Mouse (Mus musculus) 3134 (cell line): ENCODE data around the gene Hsd17b2.

Experiments used
- DNase-seq: peaks from one replicate; pipeline ENCODE4 v3.0.0-alpha.2; 2011; ENCODE audit warnings: low spot score; ENCODE audit not compliant: insufficient read length; ENCODE audit errors: extremely low read depth

Hsd17b2 gene

DNA sequence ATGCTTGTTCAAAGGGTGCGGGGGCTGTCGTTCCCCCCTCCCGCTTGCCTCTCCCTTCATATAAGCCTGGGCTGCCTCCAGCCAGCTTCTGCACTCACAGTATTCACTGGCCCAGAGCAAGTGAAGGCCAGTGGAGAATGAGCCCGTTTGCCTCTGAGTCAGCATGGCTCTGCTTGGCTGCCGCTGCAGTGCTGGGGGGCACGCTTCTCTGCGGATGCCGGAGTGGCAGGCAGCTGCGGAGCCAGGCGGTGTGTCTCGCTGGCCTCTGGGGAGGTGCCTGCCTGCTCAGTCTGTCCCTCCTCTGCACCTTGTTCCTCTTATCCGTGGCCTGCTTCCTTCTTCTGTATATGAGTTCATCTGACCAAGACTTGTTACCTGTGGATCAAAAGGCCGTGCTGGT is at the start of gene Hsd17b2:
TSS of gene Hsd17b2 (plus strand) at position 46 of the 400 bp plus-strand sequence.
- DNase-seq = no peak

DNA sequence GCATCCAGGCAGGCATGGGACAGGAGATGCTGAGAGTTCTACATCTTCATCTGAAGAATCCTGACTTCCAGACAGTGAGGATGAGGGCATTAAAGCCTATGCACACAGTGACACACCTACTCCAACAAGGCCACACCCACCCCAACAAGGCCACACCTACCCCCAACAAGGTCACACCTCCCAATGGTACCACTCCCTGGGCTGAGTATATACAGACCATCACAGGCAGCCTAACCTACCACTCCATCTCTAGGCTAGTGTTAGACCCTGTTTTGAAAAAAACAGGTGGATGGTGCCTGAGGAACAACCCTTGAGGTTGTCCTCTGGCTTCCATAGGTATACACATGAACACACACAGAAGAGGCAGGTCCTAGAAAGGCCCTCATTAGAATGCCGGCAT is 49.4 kb upstream of the Hsd17b2 start:
- no peak for DNase-seq

GRCm38 (mm10) chr8:117658990-117659389 is 42.7 kb upstream of the Hsd17b2 start:
- DNase-seq = no peak

GRCm38 (mm10) chr8:117660358-117661031 is 41.2 kb upstream of the Hsd17b2 start:
- no peak for DNase-seq

DNA sequence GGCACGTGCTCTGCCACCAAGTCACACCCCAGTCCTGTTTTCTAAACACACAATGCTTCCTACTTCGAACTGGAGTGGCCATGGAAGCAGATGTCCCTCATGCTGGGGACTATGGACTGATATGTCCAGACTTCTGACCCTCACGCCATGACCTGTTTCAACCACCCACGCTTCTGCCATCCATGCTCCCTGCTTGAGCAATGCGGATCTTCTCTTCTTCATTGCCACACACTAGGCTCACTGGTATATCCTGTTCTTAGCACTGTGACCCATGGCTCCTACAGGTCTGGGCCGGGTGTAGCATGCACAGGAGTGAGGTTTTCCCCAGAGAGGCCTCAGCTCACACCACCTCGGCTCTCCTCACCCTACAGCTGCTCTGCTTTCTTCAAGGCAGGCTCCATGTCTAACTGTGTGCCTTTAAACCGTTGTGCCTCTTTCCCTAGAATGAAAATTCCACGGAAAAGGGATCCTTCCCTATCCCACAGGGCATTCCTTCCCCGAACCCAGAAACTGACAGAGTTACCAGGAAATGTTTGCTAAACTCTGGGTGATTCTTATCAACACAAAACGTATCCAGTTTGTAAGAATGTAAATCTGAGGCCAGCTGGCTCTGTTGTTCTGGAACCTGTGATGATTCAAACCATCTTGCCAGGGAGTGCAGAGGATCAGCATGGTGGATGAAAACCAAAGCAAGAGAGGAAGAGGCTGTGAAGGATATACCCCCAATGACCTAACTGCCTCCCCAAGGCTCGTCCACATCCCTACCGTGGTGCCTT is 34.2 kb upstream of the Hsd17b2 start:
- DNase-seq = no peak

DNA sequence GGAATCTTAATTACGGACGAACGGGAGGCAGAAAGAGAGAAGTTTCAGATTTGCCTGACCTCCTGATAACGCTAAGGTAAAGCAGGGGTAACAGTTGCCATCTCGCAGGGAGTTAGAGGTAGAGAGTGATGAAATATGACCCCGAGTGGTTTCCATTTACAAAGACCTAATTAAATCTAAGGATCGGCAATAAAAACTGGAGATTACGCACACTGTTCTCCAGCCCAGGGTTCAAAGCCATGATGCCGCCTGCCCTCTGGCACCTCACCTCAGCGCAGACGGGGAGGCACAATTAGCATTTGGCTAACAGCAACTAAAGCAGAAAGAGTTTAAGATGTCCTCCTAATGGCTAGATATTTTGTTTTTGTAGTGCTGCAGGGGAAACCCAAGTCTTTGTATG is 31.2 kb upstream of the Hsd17b2 start:
- no peak for DNase-seq

GRCm38 (mm10) chr8:117672558-117672957 is 29.1 kb upstream of the Hsd17b2 start:
- DNase-seq = no peak

DNA sequence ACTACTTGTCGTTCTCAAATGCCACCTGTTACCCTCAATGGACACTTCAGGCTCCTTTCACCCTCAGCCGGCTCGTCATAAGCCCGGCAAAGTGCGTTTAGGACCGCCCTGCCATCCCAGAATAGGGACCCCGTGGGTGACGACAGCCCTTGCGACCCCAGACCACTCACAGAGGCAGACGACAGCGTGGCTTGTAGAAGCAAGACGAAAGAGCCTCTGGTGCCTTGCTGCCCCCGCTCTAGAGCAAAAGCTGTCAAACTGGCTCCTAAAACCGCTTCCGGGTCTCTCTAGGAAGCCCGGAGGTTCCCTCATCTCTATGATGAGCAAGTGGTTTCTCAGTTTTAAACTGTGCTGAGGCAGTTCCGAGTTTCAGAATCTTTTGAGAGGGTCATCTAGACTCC is 28.3 kb upstream of the Hsd17b2 start, which contains the start of gene Sdr42e1:
TSS of gene Sdr42e1 (minus strand) at position 260 of the 401 bp plus-strand sequence.
- no peak for DNase-seq

GRCm38 (mm10) chr8:117675171-117675570 is 26.5 kb upstream of the Hsd17b2 start:
- no peak for DNase-seq

- DNase-seq = no peak
These were observed 25.2 kb upstream of the Hsd17b2 start for GRCm38 (mm10) chr8:117676460-117676859.

DNA sequence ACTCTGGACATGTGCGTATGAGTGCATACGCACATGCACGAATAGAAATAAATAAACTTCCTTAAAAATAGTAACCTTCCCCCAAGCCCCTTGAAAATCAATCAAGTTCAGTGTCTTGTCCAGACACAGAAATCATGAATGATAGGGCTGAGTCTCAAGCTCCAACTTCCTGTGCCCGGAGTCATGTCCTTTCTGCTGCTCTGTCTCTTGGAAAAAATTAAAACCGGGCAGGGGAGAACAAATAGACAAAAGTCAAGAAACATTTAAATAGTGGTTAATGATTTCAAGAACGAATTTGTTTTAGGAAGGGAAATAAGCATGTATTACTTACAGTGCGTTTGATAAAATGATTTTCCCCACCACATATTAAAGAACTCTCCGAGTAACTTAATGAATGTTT is 24.7 kb upstream of the Hsd17b2 start:
- no peak for DNase-seq

DNA sequence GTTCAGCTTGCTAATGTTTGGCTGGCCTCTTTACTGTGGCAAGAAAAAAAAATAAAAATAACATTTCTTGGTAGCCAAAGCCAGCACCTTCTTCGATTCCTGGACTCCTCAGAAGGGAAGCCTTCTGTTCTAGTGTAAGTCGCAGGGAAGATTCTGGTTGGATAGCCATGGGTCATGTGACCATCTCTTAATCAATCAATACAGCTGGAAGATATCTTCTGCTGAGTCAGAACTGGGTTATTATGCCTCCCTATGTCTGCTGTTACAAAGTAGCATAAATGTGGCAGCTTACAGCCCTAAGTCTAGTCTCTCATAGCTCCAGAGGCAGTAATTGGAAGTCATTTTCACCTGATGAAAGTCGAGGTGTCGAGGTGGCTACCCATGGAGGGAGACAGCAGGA is 23.1 kb upstream of the Hsd17b2 start:
- DNase-seq = no peak

DNA sequence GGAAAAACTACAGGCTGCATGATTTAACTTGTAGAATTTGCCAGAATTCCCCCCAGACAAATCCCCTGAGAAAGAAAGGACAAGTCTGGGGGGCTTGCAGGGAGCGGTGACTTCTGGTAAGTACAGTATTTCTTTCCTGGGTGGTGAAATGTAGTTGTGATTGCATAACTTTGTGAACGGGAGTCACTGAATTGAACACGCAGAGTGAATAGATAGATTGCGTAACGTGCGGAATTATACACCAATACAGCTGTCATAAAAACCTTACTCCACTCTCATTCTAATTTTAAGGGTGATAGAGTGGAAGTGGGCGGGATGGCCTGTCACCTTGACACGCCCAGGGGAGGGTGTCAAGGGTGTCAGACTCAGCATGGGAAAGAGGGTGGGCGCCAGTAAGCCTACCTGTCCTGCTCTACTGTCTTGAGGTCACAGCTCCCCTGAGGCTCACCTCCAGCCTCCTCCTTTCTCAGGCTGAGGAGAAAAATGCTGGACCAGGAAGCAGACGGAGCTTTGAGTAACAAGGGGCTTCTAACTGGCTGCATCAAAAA is 17.7 kb upstream of the Hsd17b2 start:
- no peak for DNase-seq

DNA sequence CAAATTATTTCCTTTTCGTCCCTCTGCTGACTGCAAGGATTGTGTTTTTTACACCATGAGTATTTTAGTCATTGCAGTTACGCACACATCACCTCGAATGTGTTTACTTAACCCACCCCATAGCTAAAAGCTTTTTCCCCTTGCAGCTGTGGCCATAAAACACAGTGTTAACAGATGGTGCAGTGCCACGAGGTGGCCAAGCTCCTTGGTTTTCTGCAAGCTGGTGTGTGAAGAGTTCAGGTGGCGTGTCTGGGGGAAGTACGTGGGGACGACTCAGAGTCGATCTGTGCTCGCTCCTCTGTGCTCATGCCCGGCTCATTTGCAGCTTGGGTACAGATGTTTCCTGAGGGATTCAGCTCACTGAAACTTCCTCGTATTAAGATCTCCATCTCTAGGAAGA is 17.2 kb upstream of the Hsd17b2 start:
- DNase-seq = no peak

DNA sequence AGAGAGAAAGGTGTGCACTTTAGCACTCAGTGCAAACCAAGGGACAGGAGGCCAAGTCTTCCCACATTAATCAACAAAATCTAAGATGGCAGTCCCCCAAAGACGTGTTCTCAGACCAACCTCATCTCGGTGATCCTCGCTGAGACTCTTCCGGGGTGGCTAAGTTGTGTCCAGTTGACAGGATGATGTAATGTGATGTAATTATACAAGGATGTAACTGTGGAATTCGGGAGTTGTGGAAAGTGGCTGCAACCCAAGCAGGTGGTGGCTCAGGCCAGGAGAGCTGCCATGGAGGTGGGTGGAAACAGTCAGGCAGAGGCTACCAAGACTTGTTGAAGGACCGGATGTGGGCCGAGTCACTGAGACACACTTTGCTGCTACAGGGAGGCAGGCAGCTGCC is 13.8 kb upstream of the Hsd17b2 start:
- DNase-seq = peak; percentile 15

- DNase-seq = no peak
These were observed 9.6 kb upstream of the Hsd17b2 start for GRCm38 (mm10) chr8:117692131-117692530.

- DNase-seq = no peak
These were observed 6.1 kb upstream of the Hsd17b2 start for GRCm38 (mm10) chr8:117695636-117696035.

DNA sequence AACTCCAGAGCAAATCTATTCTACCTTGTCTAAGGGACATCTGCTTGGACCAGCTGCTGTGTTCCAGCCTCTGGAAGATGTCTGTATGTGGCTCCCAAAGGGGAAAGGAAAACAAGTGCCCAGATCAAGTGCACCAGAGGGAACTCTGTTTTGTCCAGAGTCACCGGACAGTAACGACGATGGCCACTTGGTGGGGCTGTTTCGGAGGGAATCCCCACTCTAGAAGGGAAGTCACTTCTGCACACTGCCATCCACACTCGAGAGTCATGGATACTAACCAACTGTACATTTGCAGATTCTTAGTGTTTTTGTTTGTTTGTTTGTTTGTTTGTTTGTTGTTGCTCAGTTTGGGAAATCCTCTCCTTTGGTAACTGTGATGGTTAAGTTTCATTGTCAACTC is 4.5 kb upstream of the Hsd17b2 start:
- DNase-seq = no peak

- no peak for DNase-seq
These were observed 1.0 kb upstream of the Hsd17b2 start for GRCm38 (mm10) chr8:117700699-117701098.

DNA sequence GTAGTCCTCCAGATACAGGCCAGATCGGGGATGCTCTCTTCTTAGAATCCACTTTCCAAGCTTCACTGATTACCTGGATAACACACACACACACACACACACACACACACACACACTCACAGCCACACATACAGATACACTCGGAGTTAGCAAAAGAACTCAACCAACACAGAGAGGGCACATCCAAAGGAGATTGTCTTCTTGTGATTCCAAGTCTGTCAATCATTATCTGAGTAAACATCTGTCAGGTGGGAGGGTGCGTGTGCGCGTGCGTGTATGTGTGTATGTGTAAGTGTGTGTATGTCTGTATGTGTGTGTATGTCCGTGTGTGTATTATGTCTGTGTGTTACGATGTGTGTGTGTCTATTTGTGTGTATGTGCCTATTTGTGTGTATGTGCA is 458 bp upstream of the Hsd17b2 start:
- DNase-seq = no peak

DNA sequence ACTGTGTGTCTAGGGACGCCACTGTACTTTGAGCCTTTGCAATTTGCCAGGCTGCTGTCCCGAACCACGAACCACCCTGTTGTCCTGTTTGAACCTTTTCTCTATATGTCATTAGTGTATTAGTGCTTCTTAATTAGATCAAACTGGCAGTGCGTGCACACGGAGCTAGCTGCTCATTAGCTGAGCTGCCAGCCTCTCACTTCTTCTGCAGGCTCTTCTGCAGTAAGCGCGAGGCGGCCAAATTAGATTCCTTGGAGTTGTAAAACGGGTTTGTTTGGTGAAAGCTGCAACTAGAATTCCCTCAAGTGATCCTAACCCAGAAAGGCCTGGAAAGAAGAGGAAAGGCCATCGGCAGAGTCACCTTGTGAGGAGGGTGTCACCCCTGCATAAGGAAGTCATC is 997 bp downstream of the Hsd17b2 start:
- no peak for DNase-seq

- no peak for DNase-seq
These were observed 4.4 kb downstream of the Hsd17b2 start for GRCm38 (mm10) chr8:117706141-117706540.
